Mouse (Mus musculus): ENCODE results near the gene Tnnt2.

DNA sequence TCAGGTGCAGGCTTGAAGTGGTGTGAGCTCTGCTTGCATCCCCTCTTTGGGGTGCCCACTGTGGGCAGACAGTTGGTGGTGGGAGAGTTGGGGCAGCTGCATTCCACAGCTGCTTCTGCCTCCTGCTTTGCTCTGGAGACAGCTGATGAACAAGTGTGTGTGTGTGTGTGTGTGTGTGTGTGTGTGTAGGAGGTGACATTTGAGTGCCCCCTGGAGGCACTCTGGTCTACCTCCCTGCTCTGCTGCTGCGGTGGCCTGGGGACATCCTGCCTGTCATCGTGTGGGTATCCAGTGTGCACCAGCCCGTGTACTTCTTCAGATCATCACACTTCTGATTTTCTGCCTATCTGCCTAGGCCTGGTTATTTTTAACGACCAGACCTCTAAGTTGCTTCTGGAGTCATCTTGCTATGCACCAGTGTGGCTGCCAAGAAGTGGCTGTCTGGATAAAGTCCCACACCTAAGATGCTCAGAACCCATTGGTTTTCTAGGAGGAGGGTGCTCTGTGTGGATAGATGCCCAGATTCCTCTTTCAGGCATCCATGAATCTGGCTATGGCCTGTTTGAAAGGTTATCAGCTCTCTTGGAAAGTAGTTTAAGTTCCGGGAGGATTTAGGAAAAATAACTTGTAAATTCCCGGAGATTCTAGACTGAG is 1.8 kb upstream of the Tnnt2 start:
- TF ChIP-seq CTCF (IDR thresholded peaks at IDR 0.05; ENCODE audit: extremely low read depth, insufficient read length, insufficient replicate concordance, low read depth, low read length), result no peak
- no peak for TF ChIP-seq POLR2A (IDR thresholded peaks at IDR 0.05; ENCODE audit: low read depth, low read length)
